Mouse (Mus musculus) kidney, adult 8-10 months (tissue): ENCODE measurements around the gene Klhdc3.

Experiments
- DNase-seq, 2 experiments: peaks; one replicate each; pipeline ENCODE4 v3.0.0; 2022

The Klhdc3 gene

DNA sequence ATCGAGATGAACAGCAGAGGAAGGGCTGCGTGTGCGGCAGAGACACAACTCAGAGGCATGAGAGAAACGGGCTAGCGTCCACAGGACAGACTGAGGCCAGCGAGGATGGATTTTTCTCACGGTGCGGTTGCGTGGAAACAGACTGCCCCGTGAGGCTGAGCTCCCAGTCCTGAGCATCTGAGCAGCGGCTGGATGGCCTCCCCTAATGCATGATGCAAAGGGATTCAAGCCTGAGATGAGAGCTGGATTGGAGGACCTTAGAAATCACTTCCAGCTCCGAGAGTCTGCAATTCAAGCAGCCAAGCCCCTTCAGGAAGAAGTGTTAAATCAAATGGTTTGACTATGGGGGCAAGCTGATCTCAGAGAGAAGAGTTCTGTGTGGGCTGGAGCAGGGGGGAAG is 20.8 kb upstream of the Klhdc3 start:
- DNase-seq, result no peak

DNA sequence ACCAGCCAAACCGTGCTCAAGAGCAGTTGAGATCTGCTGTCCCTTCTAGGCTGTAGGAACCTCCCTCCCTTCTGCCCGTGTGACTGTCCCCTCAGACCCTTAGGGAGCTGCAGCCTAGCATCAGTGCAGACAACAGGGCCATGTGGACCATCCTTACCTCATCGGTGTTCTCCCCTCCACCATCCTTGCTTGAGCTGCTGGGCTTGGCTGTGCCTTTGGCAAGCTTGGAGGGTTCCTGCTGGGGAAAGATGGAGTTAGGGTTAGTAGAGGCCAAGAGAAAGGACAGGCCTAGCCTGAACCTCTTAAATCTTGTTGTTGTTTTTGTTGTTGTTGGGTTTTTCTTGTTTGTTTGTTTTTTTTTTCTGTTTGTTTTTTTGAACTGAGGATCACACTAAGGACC is 19.2 kb upstream of the Klhdc3 start:
- DNase-seq, result no peak

DNA sequence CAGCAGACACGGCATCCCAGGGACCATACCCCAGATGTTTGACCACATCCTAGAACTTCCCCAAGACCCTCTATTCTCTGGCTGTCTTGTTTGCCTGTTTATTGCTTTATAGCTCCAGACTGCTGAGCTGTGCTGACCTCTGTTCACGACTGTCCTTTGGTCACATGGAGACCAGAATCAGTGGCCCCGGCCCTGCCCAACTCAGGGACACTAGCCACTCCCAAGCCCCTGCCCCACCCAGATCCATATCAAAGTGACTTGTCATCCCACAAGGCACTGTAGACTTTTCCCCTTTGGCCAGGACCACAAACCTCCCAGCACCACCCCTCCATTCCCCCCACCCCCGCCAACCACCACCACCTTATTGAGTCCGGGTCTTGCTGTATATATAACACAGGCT is 18.5 kb upstream of the Klhdc3 start:
- no peak for DNase-seq

DNA sequence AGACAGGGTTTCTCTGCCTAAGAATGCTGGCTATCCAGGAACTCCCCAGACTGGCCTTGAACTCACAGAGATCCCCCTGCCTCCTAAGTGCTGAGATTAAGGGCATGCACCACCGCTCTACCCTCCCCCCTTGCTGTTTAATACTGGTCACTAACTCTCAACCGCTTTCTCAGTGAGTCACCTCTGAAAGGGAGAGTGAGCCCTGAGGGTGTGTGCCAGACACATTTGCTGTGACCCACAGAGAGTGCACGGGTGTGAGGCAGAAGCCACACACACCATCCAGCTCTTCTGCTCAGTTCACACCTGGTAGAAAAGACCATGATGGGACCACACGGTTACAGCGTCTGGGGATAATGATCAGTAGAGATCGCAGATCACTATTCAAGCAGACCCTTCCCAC is 17.8 kb upstream of the Klhdc3 start:
- DNase-seq, result no peak

DNA sequence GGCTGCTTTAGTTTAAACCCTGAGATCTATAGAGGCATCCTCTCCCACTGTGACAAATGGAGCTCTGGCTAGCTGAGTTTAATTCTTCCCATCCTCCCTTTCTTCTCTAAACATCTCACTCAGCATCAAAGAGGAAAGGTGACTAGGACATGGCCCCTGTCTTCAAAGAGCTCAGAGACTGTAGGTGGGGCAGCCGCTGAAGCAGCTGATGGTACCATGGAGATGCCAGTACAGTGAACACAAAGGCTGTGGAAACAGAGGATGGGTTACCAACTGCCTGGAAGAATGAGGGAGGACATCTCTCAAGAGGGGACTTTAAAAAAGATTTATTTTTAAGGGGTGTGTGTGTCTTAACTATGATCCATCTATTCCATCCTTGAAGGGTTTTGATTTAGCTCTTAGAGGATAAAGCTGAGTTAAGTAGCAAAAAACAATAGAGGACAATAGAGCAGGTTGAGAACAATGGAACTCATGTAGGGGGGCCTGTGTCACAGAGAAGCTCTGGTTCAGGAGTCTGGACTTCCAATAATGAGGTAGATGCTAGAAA is 13.9 kb upstream of the Klhdc3 start:
- DNase-seq, result no peak

DNA sequence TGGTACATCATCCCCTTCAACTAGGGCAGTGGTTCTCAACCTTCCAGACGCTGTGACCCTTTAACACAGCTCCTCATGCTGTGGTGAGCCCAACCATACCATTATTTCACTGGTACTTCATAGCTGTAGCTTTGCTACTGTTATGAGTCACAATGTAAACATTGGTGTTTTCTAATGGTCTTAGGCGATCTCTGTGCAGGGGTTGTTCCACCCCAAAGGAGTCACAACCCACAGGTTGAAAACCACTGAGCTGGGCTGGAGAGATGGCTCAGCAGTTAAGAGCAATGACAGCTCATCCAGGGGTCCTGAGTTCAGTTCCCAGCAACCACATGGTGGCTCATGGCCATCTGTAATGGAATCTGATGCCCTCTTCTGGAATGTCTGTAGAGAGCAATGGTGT is 10.7 kb upstream of the Klhdc3 start:
- no peak for DNase-seq

DNA sequence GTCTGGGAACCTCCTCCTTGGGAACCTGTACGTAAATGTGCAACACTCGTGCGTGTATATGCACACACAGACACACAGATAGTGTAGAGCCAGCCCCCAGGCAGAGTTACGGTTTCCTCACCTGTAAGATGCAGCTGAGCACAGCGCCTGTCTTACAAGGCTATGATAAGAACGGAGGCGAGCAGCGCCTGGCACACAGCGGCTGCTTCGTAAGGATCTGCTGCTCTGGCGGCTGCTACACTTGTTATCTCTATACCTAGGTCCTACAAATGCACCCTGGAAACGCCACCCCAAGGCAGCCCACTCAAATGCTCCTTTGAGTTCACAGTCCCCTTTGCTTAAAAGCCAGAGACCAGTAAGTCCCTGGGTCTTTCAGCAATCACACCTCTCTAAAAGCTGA is 10.0 kb upstream of the Klhdc3 start:
- no peak for DNase-seq

DNA sequence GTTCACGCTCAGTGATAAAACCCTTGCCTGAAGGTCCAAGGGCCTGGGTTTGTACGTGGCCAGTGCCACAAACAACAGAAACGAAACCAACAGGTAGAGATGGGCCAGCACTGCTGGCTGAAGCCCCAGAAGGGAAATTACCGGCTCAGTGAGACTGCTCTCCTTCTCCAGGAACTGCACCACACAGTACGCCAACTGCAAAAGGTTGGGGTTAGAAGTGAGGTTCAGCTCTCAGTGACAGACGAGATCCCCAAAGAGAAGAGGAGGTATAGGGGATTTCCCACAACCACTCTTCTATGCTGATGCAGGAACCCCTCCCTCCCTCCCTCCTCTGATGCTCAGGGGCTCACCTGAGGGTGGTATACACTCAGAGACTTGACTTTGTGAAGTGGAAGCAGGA is 5.2 kb upstream of the Klhdc3 start:
- DNase-seq, result no peak

DNA sequence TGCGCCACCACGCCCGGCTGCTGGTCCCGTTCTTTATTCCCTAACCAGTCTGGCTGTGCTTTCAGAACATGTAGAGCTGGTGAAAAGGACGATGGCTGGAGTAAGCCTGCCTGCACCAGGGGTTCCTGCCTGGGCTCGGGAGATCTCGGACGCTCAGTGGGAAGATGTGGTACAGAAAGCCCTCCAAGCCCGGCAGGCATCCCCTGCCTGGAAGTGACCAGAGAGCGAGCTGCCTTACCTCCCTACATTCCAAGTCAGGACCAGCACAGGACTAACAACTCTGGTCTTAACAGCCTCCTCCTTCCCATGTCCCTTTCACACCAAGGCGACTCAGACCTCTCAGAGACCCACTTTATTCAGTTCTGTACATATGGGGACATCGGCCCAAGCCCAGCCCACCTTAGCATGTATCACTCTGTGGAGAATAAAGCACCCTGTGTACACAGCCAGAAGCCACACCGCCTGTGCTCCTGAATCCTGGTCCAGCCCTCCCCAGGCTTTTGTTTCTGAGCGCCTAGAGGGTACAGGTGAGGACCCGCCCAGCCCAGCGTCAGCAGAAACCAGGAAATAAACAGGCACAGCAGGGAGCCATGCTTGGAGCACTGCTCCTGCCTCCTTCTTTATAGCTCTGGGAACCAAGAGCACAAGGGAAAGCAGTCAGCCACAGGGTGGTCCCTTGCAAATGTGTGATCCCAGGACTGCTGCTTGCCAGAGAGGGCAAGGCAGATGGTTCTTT is 2.1 kb upstream of the Klhdc3 start:
- no peak for DNase-seq

DNA sequence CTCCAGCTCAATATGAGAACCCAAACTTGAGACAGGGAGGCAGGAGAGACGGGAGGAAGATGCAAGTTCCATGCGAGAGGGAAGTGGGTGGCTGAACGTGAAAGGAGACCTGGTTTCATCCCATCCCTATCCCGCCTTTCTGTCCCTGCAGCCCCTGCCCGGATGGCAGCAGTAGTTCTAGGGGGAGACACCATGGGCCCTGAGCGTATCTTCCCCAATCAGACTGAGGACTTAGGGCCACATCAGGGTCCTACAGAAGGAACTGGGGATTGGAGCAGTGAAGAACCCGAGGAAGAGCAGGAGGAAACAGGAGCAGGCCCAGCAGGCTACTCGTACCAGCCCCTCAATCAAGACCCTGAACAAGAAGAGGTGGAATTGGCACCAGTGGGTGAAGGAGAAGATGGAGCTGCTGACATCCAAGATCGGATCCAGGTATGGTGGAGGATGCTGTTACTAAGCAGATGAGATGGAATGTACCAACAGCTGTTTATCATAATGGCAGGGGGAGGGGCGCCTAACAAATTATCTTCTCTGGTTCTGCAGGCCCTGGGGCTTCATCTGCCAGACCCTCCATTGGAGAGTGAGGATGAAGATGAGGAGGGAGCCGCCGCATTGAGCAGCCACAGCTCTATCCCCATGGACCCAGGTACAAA is 878 bp upstream of the Klhdc3 start:
- DNase-seq, result no peak

DNA sequence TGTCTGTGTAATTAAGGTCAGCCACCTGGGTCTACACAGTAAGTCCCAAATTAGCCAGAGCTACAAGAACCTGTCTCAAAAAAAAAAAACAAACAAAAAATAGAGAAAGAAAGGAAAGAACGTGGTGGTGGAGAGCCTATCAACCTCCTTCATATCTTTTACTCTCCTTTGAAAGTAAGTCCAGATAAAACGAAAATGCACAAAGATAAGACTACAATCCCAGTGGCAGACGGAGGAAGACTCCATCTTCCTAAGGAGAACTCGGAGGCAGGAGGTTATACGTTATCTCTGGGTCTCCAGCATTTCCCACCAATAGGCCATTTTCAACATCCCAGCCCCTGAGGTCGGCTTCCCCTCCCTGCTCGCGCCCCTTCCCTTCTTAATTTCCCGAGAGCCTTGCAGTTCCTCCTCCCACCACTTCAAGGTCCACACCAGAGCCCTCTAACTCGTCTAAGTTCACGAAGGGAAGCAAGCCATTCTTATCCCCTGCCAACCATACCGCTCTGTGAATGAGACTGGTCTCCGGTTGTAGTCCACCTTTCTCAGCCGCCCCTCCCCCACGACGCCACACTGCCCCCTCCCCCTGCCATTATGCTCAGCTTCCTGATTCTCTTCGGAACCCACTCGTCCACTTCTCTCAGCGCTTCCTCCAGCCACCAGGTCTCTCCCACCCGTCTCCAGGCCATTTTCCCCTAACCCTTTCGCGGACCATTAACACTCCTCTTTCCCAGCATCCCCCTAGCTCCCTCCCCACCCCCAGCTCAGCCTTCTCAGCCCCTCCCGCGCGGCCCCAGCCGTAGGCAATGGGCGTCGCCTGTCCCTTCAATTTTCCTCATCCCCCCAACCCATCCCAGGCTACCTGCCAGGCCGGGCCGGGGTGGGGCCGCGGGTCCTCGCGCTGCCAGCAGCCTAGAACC is 613 bp downstream of the Klhdc3 start:
- DNase-seq, result peak; percentile 38 to 51

DNA sequence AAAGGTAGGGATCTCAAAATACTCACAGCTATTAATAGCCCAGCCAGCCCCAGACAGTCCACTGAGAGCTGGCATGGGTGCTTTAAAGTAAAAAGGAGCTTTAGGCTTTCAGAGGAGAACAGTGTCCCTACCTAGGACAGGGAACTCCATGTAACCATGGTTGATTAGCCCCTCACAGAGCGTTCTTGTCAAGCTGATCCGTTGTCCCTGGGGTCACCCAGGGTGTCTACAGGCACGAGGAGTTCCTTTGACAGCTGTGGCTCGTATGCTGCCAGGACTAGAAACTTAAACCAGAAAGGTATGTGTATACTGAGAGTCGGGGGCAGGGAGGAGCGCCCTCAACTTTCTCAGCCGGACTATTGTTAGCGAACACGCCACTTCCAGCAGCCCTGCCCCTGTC is 1.8 kb downstream of the Klhdc3 start:
- DNase-seq, result no peak

DNA sequence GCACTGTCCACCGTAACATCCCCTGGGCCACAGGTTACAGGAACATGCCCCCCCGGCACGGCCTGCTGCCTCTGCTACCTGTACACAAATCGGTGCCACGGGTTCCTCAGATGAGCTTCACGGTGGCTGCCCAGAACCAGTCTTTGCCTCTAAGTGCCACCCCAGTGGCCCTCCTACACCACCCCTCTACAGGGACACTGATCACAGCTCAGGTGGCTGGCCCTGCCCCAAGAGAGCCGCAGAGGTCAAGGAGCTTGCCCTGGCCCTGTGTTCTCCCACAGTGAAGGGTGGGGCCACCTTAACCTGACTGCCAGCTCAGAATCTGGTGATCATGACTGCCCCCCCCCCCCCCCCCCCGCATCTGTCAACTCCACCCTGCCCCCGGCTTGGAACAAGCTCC is 2.3 kb downstream of the Klhdc3 start, which contains the start of gene Mea1:
Gene Mea1 (plus strand): TSS at position 378 of the 400 bp plus-strand sequence.
- peak in 1 of 2 experiments; percentile 28 for DNase-seq

DNA sequence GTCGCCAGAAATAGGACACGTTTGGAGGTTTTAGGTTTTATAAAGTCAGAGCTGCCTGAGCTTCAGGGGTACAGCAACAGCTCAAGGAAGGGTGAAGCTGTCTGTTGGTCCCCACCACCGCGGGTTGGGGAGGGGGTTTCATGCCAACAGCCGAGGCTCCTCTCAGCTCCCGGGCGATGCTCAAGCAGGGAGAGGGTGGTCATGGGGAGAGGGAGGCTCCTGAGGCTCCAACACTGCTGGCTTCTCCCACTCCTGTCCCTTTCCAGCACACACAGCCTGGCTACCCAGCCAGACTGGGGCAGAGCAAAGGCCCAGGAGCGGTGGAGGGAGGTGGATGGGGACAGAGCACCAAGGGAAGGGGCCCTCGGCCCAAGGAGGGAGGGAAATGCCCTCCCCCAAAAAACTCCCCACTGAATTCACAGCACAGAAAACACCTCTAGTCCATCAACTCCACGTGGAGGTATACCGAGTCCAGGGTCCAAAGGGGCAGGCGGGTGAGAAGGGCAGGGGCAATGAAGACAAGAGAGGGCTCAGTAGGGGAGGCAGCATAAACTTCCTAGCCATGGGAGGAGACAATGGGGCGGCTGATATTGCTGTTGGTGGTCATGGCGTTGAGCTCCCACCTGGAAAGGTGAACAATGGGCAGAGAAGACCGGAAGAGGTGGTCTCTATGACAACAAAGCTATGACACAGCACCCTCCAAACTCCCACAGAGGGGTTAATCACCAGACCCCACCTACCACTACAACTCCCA is 6.0 kb downstream of the Klhdc3 start:
- no peak for DNase-seq

DNA sequence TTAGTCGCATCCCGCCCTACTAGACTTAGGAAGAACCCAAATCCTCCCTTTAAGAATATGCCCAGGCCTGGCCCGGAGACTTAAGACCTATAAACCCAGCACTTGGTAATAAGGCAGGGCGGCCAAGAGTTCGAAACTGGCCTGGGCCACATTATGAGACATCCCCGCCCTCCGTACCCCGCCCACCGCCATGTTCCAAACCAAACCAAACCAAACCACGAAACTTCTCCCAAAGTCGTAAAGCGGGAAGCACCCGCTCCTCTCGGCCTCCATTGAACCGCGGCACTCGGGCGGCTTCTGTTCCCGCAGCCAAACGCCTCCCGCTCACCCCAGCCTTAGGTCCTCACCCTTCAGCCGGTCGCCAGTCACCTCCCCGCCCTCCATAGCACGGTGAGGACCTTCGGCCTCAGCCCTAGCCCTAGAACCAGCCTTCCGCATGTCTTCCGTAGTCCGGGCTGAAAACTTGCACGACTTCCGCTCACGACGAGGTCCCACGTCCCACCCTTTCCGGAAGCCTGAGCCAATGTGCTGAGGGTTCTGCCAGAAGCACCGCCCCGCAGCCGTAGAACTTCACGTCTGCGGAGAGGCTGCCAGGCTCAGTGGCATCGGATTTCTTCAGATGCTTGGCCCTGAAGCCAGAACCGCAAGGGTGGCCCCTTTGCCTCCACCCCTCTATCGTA is 6.7 kb downstream of the Klhdc3 start, which contains the start of gene Rrp36:
Gene Rrp36 (minus strand): TSS at position 503 of the 680 bp plus-strand sequence.
- peak; percentile 92 to 93 for DNase-seq

DNA sequence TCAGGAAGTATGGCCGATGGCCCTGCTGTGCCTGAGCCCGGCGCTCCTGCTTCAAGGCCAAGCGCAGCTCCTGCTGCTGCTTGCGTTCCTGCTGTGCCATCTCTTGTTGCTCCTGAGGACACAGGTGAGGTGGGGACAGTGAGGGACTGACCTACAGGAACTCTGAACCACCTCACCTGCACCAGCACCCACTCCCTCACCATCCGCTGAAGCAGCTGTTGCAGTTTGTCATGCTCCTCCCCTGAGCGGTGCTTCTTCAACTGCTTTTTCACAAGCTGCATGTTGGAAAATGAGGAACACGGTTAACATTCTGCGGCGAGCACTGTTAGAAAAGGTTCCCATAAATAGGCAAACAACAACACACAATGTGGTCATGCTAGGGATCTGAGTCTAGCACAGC is 10.8 kb downstream of the Klhdc3 start:
- no peak for DNase-seq

DNA sequence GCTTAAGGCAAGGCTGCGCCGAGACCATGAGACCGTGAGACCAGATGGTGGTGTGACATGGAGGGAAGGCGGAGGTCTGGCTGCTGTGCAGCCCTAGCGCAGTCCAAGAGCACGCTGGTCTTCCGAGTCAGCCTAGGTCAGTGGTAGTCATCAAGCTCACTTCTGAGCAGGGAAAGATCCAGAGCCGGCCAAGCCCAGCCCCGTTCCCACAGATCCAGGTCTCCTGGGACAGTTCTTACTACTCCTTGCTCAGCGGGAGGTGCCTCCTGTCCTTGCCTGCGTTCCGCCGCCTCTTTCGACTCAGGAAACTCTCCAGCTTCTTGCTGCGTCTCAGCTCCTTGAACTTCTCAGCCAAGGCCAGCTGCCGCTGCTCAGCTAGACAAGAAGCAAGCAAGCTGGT is 13.0 kb downstream of the Klhdc3 start:
- no peak for DNase-seq

DNA sequence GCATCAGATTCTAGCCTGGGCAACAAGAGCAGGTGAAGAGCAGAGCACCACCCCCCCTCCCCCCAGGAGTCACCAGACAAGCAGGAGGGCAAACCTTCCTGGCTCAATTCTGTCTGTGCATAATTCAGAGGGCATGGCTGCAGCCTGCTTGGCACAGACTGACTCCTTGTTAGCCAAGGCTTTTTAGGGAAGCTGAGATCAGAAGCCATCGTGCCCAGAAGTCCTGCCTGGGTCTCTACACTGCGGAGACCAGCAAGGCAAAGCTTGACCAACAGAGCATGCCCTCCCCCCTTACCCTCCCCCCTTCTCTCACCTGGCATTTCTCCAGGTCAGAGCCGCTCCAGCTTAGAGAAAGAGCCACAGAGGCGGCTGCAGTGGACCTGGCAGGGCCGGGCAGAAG is 18.0 kb downstream of the Klhdc3 start:
- DNase-seq, result no peak

DNA sequence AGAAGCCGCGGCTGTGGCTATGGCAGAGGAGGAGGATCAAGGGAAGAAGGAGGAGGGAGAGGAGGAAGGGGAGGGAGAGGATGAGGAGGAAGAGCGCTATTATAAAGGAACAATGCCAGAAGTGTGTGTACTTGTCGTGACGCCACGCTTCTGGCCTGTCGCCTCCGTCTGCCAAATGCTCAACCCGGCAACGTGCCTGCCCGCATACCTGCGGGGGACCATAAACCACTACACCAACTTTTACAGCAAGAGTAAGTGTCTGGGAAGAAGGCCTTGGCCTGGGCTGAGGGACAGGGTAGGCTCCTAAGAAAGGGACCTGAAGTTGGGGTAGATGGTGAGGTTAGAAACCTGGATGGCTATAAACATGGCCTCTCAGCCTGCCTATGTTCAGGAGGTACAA is 18.7 kb downstream of the Klhdc3 start:
- no peak for DNase-seq

DNA sequence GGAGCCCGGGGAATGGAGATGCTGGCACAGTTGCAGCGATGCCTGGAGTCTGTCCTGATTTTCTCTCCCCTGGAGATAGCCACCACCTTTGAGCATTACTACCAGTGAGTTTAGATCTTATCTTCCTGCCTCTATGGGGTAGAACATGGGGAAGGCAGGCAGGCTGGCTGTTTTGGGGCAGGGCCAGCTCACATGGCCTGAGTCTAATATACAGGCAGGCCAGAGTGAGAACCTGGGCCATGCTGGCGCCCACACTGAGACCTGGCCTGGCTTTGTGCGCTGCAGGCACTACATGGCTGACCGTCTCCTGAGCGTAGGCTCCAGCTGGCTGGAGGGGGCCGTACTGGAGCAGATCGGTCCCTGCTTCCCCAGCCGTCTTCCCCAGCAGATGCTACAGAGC is 19.4 kb downstream of the Klhdc3 start:
- DNase-seq, result no peak

DNA sequence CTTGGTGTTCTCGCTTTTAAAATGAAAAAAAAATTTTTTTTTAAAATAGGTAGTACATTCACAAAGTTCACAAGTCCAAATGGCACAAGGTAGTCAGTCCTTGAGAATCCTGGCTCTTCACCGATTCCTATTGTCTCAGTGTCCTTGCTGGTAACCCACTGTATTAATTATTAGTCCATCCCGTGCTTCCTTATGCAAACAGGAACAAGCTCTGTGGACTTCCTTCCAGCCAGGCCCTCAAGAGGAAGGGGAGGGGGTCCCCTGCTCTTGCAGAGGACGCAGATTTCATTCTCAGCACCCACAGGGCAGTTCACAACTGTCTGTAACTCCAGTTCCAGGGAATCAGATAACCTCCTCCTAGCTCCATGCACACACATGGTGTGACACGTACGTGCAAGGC is 24.7 kb downstream of the Klhdc3 start:
- no peak for DNase-seq
